Mouse (Mus musculus): ENCODE data around the gene Lyrm7. TPM values are rescaled to one million over a fixed set of nuclear protein-coding genes. Genes with fewer than 3 reads are reported as not detected.
"Not testable (repeated sequence)": the region's sequence is repeated elsewhere in the genome, so short reads cannot be mapped to it uniquely, and the experiment has no call there.

The Lyrm7 gene
- polyA plus RNA-seq, 1 experiment from 2014 or later: 7.9 TPM

GRCm38 (mm10) chr11:54896646-54897045, 35.9 kb upstream of the Lyrm7 start:
- H3K36me3 ChIP-seq; H3K4me3 ChIP-seq; H3K4me1 ChIP-seq; DNase-seq (ENCODE audit: low spot score); H3K9me3 ChIP-seq (replicated peaks); H3K27ac ChIP-seq: not testable (repeated sequence)
- H3K27me3 ChIP-seq (ENCODE audit: low read depth, poor library complexity, severe bottlenecking): peaks cover 12% of the 10 kb centered on the region
- 88% methylated on average over 3 of the region's 3 CpGs for WGBS

- Histone ChIP-seq H3K4me1 (peaks cover 6% of the 10 kb centered on the region; the same call in 1 of the 2 replicates), H3K27ac (no peak overlapping the region), H3K9me3 (replicated peaks) (no peaks in the 10 kb centered on the region), H3K27me3 (ENCODE audit: low read depth, poor library complexity, severe bottlenecking) (peaks cover 23% of the 10 kb centered on the region; the same call in 1 of the 2 replicates), H3K36me3 (no peaks in the 10 kb centered on the region), H3K4me3 (no peak overlapping the region)
- no peak for DNase-seq (ENCODE audit: low spot score)
- WGBS: 54% methylated on average over 9 of the region's 9 CpGs
Observed at GRCm38 (mm10) chr11:54894589-54894988, 33.9 kb upstream of the Lyrm7 start.

GRCm38 (mm10) chr11:54892091-54892490, 31.4 kb upstream of the Lyrm7 start:
- WGBS: 53% methylated on average over 7 of the region's 7 CpGs
- H3K36me3 ChIP-seq: no peaks in the 10 kb centered on the region

GRCm38 (mm10) chr11:54891341-54891740, 30.6 kb upstream of the Lyrm7 start:
- Histone ChIP-seq H3K9me3 (replicated peaks) (peaks cover 2% of the 10 kb centered on the region; the same call in 1 of the 2 replicates), H3K4me3 (no peak overlapping the region), H3K36me3 (no peaks in the 10 kb centered on the region), H3K27ac (no peak overlapping the region), H3K27me3 (ENCODE audit: low read depth, poor library complexity, severe bottlenecking) (peaks cover 56% of the 10 kb centered on the region), H3K4me1 (no peaks in the 10 kb centered on the region)
- WGBS: 88% methylated on average over 5 of the region's 5 CpGs
- DNase-seq (ENCODE audit: low spot score): no peak

More at GRCm38 (mm10) chr11:54892091-54892490, 31.4 kb upstream of the Lyrm7 start:
- H3K4me3 ChIP-seq: no peak overlapping the region
- no peak overlapping the region for H3K27ac ChIP-seq
- DNase-seq (ENCODE audit: low spot score): no peak
- H3K27me3 ChIP-seq (ENCODE audit: low read depth, poor library complexity, severe bottlenecking): peaks cover 48% of the 10 kb centered on the region
- no peaks in the 10 kb centered on the region for H3K4me1 ChIP-seq
- peaks cover 2% of the 10 kb centered on the region; the same call in 1 of the 2 replicates for H3K9me3 ChIP-seq (replicated peaks)

GRCm38 (mm10) chr11:54887927-54888326, 27.2 kb upstream of the Lyrm7 start:
- peaks cover 2% of the 10 kb centered on the region; the same call in 1 of the 2 replicates for H3K9me3 ChIP-seq (replicated peaks)
- 87% methylated on average over 6 of the region's 6 CpGs for WGBS
- no peak overlapping the region for H3K27ac ChIP-seq
- peaks cover 72% of the 10 kb centered on the region for H3K27me3 ChIP-seq (ENCODE audit: low read depth, poor library complexity, severe bottlenecking)
- H3K4me3 ChIP-seq: no peak overlapping the region
- H3K36me3 ChIP-seq: no peaks in the 10 kb centered on the region
- peaks cover 17% of the 10 kb centered on the region for H3K4me1 ChIP-seq
- no peak for DNase-seq (ENCODE audit: low spot score)

GRCm38 (mm10) chr11:54885406-54885805, 24.7 kb upstream of the Lyrm7 start:
- Histone ChIP-seq H3K27me3 (ENCODE audit: low read depth, poor library complexity, severe bottlenecking) (peaks cover 63% of the 10 kb centered on the region), H3K4me1 (peaks cover 21% of the 10 kb centered on the region), H3K9me3 (replicated peaks) (peaks cover 2% of the 10 kb centered on the region; the same call in 1 of the 2 replicates), H3K27ac (peak overlapping the region; percentile 46), H3K4me3 (no peak overlapping the region), H3K36me3 (no peaks in the 10 kb centered on the region)
- 74% methylated on average over 2 of the region's 2 CpGs for whole genome bisulfite sequencing
- DNase-seq (ENCODE audit: low spot score): no peak

- Histone ChIP-seq H3K27me3 (ENCODE audit: low read depth, poor library complexity, severe bottlenecking) (peaks cover 65% of the 10 kb centered on the region), H3K27ac (peak overlapping the region; percentile 46), H3K9me3 (replicated peaks) (peaks cover 2% of the 10 kb centered on the region; the same call in 1 of the 2 replicates), H3K4me1 (peaks cover 21% of the 10 kb centered on the region), H3K36me3 (no peaks in the 10 kb centered on the region), H3K4me3 (no peak overlapping the region)
- DNase-seq (ENCODE audit: low spot score): peak; percentile 51
- 3% methylated on average over 5 of the region's 5 CpGs for WGBS
Observed at GRCm38 (mm10) chr11:54884937-54885336, 24.2 kb upstream of the Lyrm7 start.

GRCm38 (mm10) chr11:54884197-54884828, 23.6 kb upstream of the Lyrm7 start:
- 74% methylated on average over 5 of the region's 5 CpGs for WGBS
- H3K27ac ChIP-seq: peak overlapping the region; percentile 46
- DNase-seq (ENCODE audit: low spot score): no peak
- peaks cover 60% of the 10 kb centered on the region for H3K27me3 ChIP-seq (ENCODE audit: low read depth, poor library complexity, severe bottlenecking)
- H3K36me3 ChIP-seq: no peaks in the 10 kb centered on the region
- H3K4me1 ChIP-seq: peaks cover 21% of the 10 kb centered on the region
- no peak overlapping the region for H3K4me3 ChIP-seq
- peaks cover 2% of the 10 kb centered on the region; the same call in 1 of the 2 replicates for H3K9me3 ChIP-seq (replicated peaks)

- Histone ChIP-seq H3K27me3 (ENCODE audit: low read depth, poor library complexity, severe bottlenecking) (peaks cover 44% of the 10 kb centered on the region), H3K9me3 (replicated peaks) (no peaks in the 10 kb centered on the region), H3K27ac (no peak overlapping the region), H3K36me3 (no peaks in the 10 kb centered on the region), H3K4me3 (no peak overlapping the region), H3K4me1 (peaks cover 21% of the 10 kb centered on the region)
- WGBS: 47% methylated on average over 8 of the region's 8 CpGs
- DNase-seq (ENCODE audit: low spot score): no peak
Observed at GRCm38 (mm10) chr11:54882671-54883070, 22.0 kb upstream of the Lyrm7 start.

GRCm38 (mm10) chr11:54881051-54881474, 20.3 kb upstream of the Lyrm7 start:
- Histone ChIP-seq H3K4me3 (no peak overlapping the region), H3K27ac (no peak overlapping the region), H3K4me1 (peaks cover 21% of the 10 kb centered on the region), H3K9me3 (replicated peaks) (no peaks in the 10 kb centered on the region), H3K36me3 (no peaks in the 10 kb centered on the region), H3K27me3 (ENCODE audit: low read depth, poor library complexity, severe bottlenecking) (peaks cover 28% of the 10 kb centered on the region)
- DNase-seq (ENCODE audit: low spot score): no peak
- 8% methylated on average over 2 of the region's 2 CpGs for WGBS

GRCm38 (mm10) chr11:54879922-54880321, 19.2 kb upstream of the Lyrm7 start:
- H3K27me3 ChIP-seq (ENCODE audit: low read depth, poor library complexity, severe bottlenecking): peaks cover 18% of the 10 kb centered on the region; the same call in 1 of the 2 replicates
- H3K9me3 ChIP-seq (replicated peaks): no peaks in the 10 kb centered on the region
- 77% methylated on average over 10 of the region's 10 CpGs for WGBS
- H3K4me1 ChIP-seq: peaks cover 14% of the 10 kb centered on the region
- H3K27ac ChIP-seq: no peak overlapping the region
- H3K36me3 ChIP-seq: peaks cover 2% of the 10 kb centered on the region
- no peak overlapping the region for H3K4me3 ChIP-seq
- no peak for DNase-seq (ENCODE audit: low spot score)

GRCm38 (mm10) chr11:54879434-54879833, 18.7 kb upstream of the Lyrm7 start:
- H3K36me3 ChIP-seq: peaks cover 5% of the 10 kb centered on the region
- H3K27ac ChIP-seq: no peak overlapping the region
- DNase-seq (ENCODE audit: low spot score): no peak
- 43% methylated on average over 4 of the region's 4 CpGs for WGBS
- H3K4me3 ChIP-seq: no peak overlapping the region
- H3K27me3 ChIP-seq (ENCODE audit: low read depth, poor library complexity, severe bottlenecking): peaks cover 18% of the 10 kb centered on the region; the same call in 1 of the 2 replicates
- no peaks in the 10 kb centered on the region for H3K9me3 ChIP-seq (replicated peaks)
- H3K4me1 ChIP-seq: peaks cover 9% of the 10 kb centered on the region

- H3K4me1 ChIP-seq: peaks cover 5% of the 10 kb centered on the region
- DNase-seq (ENCODE audit: low spot score): no peak
- no peak overlapping the region for H3K4me3 ChIP-seq
- 87% methylated on average over 6 of the region's 6 CpGs for WGBS
- H3K27me3 ChIP-seq (ENCODE audit: low read depth, poor library complexity, severe bottlenecking): peaks cover 18% of the 10 kb centered on the region; the same call in 1 of the 2 replicates
- H3K36me3 ChIP-seq: peaks cover 10% of the 10 kb centered on the region
- H3K27ac ChIP-seq: no peak overlapping the region
- no peaks in the 10 kb centered on the region for H3K9me3 ChIP-seq (replicated peaks)
Observed at GRCm38 (mm10) chr11:54878893-54879292, 18.2 kb upstream of the Lyrm7 start.
